Comparison of ENCODE assay signal across 27 mouse cellular contexts in the genomic region with DNA sequence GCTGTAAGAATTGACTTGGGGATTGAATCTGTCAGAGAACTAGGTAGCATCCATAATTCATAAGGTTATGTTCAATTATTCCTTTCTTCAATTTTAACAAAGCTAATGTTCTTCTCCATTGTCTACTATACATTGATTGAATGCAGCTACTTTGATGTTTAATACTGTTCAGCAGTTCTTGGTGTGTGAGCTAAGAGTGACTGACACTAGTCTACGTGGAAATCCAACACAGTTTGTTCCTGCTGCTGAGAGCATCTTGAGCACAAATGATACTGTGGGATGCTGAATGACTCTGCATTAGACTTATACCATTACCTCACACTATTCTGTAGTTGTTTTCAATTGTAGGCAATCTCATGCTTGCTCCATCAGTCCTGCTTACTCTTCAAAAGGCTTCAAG.
"Had no signal": no experiment of that assay in that cellular context is flagged by ENCODE, and none has a peak within 500 bp of the region (broad histone marks: within the 10 kb centered on the region; RNA-seq: fewer than 3 reads in every experiment).

No protein-coding gene starts in this region.

- H3K4me1 ChIP-seq: heart, embryonic 13.5 days; heart, embryonic 15.5 days; hindbrain, embryonic 13.5 days; hindbrain, embryonic 15.5 days; kidney, embryonic 15.5 days; limb, embryonic 13.5 days; limb, embryonic 15.5 days; liver, embryonic 12.5 days had no signal

- H3K4me3 ChIP-seq: heart, adult 2 months; heart, embryonic 13.5 days; heart, embryonic 15.5 days; hindbrain, embryonic 13.5 days; hindbrain, embryonic 15.5 days; kidney, embryonic 15.5 days; limb, embryonic 13.5 days; limb, embryonic 15.5 days; liver, embryonic 12.5 days had no signal

- H3K9ac ChIP-seq: heart, embryonic 13.5 days; heart, embryonic 15.5 days; hindbrain, embryonic 13.5 days; hindbrain, embryonic 15.5 days; kidney, embryonic 15.5 days; limb, embryonic 13.5 days; limb, embryonic 15.5 days; liver, embryonic 12.5 days; liver, embryonic 14.5 days had no signal

- ATAC-seq: hindbrain, postnatal 0 days; intestine, embryonic 16.5 days; liver, embryonic 12.5 days had no signal

- DNase-seq: gastrocnemius, postnatal 14 days; gastrocnemius, postnatal 36 days; heart, adult 11 months; heart, adult 2 months; heart, postnatal 14 days; heart, postnatal 36 days; kidney, adult 11 months; kidney, adult 2 months; kidney, adult 9 months; kidney, postnatal 14 days; kidney, postnatal 36 days; layer of hippocampus, adult 9-11 months; layer of hippocampus, postnatal 36 days; left cerebral cortex, postnatal 4 days had no signal

- H3K27me3 ChIP-seq: heart, embryonic 13.5 days; heart, embryonic 15.5 days; hindbrain, embryonic 13.5 days; hindbrain, embryonic 15.5 days; kidney, embryonic 15.5 days; limb, embryonic 13.5 days; limb, embryonic 15.5 days; liver, embryonic 12.5 days had no signal

- H3K9me3 ChIP-seq: heart, embryonic 13.5 days; heart, embryonic 15.5 days; hindbrain, embryonic 13.5 days; hindbrain, embryonic 15.5 days; kidney, embryonic 15.5 days; limb, embryonic 13.5 days; limb, embryonic 15.5 days; liver, embryonic 12.5 days had no signal

- H3K27ac ChIP-seq: heart, adult 2 months; heart, embryonic 13.5 days; heart, embryonic 15.5 days; hindbrain, embryonic 13.5 days; hindbrain, embryonic 15.5 days; hindbrain, postnatal 0 days; kidney, embryonic 15.5 days; kidney, postnatal 0 days; limb, embryonic 13.5 days; limb, embryonic 15.5 days; liver, embryonic 12.5 days; liver, embryonic 14.5 days had no signal

- H3K36me3 ChIP-seq: heart, embryonic 13.5 days; heart, embryonic 15.5 days; hindbrain, embryonic 13.5 days; hindbrain, embryonic 15.5 days; kidney, embryonic 15.5 days; limb, embryonic 13.5 days; limb, embryonic 15.5 days; liver, embryonic 12.5 days had no signal

- H3K4me2 ChIP-seq: heart, embryonic 11.5 days; heart, embryonic 13.5 days; heart, embryonic 15.5 days; hindbrain, embryonic 13.5 days; hindbrain, embryonic 15.5 days; kidney, embryonic 15.5 days; limb, embryonic 13.5 days; limb, embryonic 15.5 days; liver, embryonic 12.5 days had no signal
